Mouse (Mus musculus) heart, postnatal 25 days (tissue): ENCODE measurements around the gene Tbxas1. TPM values are rescaled to one million over a fixed set of nuclear protein-coding genes. Genes with fewer than 3 reads are reported as not detected.

Experiments used
- DNase-seq: peaks from one replicate; pipeline ENCODE4 v3.0.0; 2022; ENCODE audit warnings: low spot score
- intact Hi-C: fragments of 180-260 bp; cut with DNase I; formaldehyde crosslinking; loops from one replicate; pipeline ENCODE4 v1.15.1; 2025
- total RNA-seq, 2 experiments: library from RNA; stranded (reverse); gene quantifications; 2 replicates each; pipeline ENCODE4 v1.2.3; 2021

The Tbxas1 gene
- total RNA-seq, 2 experiments from 2014 or later: 1.8 to 2.0 TPM

- DNase-seq: no peak
- intact Hi-C loops: no loop called here
These were observed 42.2 kb downstream of the Tbxas1 start for GRCm38 (mm10) chr6:38917415-38917814.

GRCm38 (mm10) chr6:38918728-38919127 is 43.5 kb downstream of the Tbxas1 start:
- intact Hi-C loops: no loop called here
- DNase-seq: no peak

DNA sequence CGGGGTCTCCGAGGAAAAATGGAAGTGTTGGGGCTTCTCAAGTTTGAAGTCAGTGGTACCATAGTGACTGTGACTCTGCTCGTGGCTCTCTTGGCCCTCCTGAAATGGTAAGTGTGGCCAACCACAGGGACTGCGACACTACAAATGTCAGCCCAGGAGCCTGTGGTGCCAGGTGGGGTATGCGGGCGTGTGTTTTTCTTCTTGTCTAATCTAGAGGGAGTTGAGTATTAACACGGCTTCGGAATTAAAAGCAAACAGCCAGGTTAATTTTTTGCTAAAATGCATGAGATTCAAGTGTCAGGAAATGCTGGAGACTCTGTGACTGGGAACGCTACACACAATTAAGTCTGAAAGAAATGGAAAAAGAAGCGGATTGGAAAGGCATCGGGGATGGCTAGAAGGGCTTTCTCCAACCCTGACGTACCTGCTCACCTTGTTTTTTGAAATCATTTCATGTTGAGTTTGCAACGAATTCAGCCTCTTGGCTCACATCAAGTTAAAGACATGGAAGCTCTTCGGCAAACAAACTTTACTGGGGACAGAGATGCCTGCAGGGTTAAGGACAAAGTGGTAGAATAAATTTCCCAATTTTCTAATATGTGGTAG is 44.0 kb downstream of the Tbxas1 start:
- intact Hi-C loops: no loop called here

DNA sequence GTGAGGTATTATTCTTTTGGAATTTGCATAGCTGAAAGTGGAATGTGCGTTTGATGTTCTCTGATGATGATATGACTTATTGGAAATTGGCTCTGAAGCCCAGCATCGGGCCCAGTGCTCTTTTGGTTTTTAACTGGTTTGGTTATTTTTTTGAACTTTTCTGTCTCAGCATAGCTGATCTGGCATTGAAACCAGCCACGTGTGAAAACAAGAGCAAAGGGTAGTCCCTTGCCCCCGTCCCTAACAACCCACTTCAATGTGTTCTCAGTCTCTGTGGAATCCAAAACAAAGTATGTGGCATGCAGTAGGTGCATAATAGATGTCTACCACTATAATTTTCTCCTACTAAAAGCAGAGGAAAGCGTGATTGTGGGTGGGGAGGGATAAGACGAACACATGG is 44.9 kb downstream of the Tbxas1 start:
- intact Hi-C loops: no loop called here

More for the DNA sequence above, 44.0 kb downstream of the Tbxas1 start:
- no peak for DNase-seq

DNA sequence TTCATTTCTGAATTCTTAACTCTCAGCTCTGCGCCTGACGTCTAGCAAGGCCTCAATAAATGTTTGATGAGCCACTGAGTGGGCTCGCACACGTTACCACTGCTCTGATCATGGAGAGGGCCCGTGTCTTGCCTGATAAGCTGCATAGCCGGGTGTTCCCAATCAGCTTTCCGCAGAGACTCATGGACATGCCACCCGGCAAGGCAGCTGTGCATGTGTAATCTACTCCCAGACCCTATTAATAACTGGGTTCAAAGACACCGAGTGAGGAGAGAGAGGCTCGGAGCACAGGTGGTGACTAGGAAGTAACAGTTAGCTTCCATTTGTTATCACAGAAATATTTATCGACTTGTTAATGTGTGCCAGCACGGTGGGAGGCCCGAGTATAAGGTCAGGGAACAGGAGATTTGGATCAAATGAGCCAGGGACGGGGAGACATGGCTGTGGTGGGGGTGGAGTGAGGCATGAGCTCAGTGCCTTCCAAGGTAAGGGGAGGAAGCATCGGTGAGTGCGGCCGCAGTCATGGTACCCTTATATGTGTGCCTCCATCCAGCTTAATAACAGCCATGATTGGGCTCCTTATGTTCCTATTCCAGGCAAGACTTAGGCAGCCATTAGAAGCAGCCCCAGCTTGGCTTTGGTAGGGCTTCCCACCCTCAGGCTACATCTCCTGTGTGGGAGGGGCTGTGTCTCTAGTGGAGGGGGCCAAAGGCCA is 46.0 kb downstream of the Tbxas1 start:
- intact Hi-C loops: no loop called here

More for the DNA sequence above, 44.9 kb downstream of the Tbxas1 start:
- DNase-seq: no peak

GRCm38 (mm10) chr6:38921810-38922116 is 46.6 kb downstream of the Tbxas1 start:
- no peak for DNase-seq

More for the DNA sequence above, 46.0 kb downstream of the Tbxas1 start:
- no peak for DNase-seq

GRCm38 (mm10) chr6:38922517-38922916 is 47.3 kb downstream of the Tbxas1 start:
- no peak for DNase-seq
- intact Hi-C loops: no loop called here

More at GRCm38 (mm10) chr6:38921810-38922116, 46.6 kb downstream of the Tbxas1 start:
- intact Hi-C loops: no loop called here

GRCm38 (mm10) chr6:38923450-38923849 is 48.2 kb downstream of the Tbxas1 start:
- no peak for DNase-seq
- intact Hi-C loops: no loop called here

- intact Hi-C loops: no loop called here
- no peak for DNase-seq
These were observed 48.9 kb downstream of the Tbxas1 start for GRCm38 (mm10) chr6:38923870-38924817.

GRCm38 (mm10) chr6:38925719-38926118 is 50.5 kb downstream of the Tbxas1 start:
- intact Hi-C loops: no loop called here
- DNase-seq: no peak

DNA sequence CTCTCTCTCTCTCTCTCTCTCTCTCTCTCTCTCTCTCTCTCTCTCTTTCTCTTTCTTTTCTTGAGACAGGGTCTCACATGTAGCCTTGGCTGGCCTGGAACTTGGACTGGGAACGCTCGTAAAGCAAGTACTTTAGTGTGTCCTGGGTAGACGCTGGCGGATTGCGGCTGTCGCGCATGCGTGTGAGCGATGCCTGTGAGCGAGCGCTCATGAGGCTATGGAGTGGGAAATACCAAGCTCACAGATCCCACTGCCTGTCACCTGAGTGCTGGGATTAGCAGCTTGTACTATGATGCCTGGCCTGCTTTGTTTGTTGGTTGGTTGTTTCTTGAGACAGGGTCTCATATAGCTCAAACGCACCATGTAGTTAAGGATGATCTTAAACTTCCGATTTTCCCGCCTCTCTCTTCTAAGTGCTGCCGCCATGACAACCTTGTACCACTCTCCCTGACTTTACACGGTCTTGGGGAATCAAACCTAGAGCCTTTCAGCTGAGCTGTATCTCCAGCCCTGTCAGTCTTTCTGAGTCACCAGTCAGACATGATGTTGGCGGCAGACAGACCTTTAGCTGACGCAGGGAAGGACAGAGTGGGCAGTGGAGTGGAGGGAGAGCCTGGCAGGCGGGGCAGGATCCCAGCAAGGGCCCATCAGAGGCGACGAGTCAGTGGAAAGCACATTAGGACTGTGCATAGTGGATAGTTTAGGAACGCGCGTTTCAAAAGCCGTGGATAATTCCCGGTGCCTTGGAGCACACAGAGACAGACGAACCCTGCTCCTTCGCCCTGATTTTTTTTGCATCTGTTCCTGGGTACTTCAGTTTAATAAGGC is 51.1 kb downstream of the Tbxas1 start:
- intact Hi-C loops: no loop called here
- DNase-seq: no peak

GRCm38 (mm10) chr6:38926963-38927361 is 51.8 kb downstream of the Tbxas1 start:
- intact Hi-C loops: no loop called here
- DNase-seq: no peak

DNA sequence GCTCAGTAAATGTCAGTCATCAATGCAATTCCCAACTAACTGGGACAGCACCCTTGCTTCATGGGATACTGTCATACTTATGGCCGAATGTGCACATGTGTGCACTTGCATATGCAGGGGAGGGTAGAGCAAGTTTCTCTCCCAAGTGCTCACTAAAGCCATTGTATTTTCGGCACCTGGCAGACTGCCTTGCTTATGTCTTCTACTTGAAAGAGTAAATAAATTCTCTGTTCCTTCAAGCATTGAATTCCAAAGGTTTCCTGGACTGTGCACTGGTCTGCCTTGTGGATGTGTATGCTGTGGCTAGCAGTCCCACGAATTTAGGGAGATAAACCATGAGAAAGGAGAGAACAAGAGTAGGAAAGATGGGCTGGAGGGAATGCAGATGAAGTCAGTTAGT is 53.3 kb downstream of the Tbxas1 start:
- DNase-seq: no peak
- intact Hi-C loops: no loop called here

DNA sequence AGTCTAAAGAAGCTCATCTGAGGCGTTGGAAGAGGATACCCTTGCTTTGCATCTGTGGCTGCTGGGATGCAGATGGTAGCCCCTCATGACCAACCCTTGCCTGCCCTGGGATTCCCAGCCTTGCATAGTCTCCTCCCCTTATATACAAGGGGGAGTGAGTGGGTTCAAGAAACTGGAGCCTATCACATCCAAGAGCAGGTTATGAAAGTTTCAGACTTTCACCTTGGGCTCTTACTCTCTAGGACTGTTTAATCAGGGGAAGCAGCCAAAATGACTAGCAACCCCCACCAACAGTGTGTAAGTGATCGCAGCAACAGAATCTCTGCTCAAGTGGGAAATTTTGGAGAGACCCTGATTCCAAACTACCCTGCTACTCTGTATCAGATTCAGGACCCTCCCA is 60.8 kb downstream of the Tbxas1 start:
- no peak for DNase-seq
- intact Hi-C loops: no loop called here

DNA sequence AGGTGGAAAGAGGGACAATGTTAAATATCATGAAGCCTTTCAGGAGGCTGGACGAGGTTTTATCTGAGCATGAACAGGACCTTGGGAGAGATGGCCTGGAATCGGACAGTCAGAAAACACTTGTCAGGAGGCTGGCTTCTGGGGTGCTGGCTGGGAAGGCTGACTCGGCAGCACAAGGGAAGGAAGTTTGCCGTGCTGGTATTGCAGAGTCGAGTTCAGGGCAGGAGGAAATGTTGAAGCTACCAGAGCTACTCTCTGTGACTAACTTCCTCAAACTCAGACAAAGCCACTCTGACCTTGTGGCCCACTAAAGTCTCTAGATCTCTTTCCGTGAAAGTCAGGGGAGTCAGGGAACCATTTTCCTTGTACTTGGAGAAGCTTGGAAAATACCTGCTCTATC is 63.2 kb downstream of the Tbxas1 start:
- intact Hi-C loops: no loop called here
- no peak for DNase-seq

- intact Hi-C loops: no loop called here
- no peak for DNase-seq
These were observed 63.9 kb downstream of the Tbxas1 start for GRCm38 (mm10) chr6:38939096-38939495.

GRCm38 (mm10) chr6:38941016-38941415 is 65.8 kb downstream of the Tbxas1 start:
- intact Hi-C loops: no loop called here
- no peak for DNase-seq

DNA sequence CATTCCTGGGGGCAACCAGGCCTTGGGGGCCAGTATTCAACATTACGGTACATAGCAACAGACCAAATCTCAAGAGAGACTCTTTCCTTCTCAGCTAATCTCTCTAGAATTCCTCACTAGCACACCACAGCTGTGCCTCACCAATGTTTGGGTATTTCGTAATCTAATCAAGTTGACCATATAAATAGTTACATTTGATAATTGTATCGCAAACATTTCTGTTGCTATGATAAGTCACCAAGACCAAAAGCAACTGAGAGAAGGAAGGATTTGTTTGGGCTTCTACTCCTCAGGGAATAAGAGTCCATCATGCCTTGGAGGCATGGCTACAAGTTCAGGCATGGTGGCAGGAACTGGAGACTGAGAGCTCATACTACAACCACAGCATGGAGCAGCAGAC is 67.6 kb downstream of the Tbxas1 start:
- intact Hi-C loops: no loop called here
- DNase-seq: no peak

DNA sequence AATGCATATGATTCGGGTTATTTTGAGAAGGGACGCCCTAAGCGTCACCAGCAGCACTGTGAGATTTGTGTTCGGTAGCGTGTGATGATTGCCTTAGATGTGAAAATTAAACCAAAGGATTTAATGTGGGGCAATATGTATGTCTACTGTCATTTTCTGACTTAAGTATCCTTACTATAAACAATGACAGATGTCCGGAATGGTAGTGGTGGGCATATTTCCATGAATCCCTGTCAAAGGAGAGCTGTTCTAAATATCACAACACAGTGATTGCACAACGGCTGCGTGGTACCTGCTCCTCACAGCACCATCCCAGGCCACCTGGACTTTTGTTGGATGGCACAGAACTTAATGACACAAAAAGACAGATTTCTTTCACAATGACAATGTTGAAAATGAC is 69.2 kb downstream of the Tbxas1 start:
- intact Hi-C loops: no loop called here
- no peak for DNase-seq

DNA sequence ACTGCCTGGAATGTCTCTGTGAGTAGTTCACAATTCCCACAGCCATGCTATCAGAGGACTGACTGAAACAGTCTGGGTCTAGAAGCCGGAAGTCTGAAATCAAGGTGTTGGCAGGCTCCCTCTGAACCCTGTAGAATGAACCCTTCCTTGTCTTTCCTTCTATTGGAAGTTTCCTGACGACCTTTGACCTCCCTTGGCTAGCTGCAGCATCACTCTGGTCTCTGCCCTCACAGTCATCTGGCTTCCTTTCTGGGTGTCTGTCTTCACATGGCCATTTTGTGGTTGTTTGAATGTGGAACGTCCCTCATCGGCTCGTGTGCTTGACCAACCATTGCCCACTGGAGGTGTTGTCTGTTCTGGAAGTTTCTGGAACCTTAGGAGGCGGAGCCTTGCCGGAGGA is 69.6 kb downstream of the Tbxas1 start:
- intact Hi-C loops: no loop called here

More for the DNA sequence above, 69.6 kb downstream of the Tbxas1 start:
- no peak for DNase-seq
